Mouse (Mus musculus) liver, adult 2 months (tissue): ENCODE measurements around the gene Esam. TPM values are rescaled to one million over a fixed set of nuclear protein-coding genes. Genes with fewer than 3 reads are reported as not detected.

Source experiments
- DNase-seq: peaks from one replicate; pipeline ENCODE4 v3.0.0-alpha.2; 2011; ENCODE audit warnings: low read depth, low spot score; ENCODE audit errors: extremely low read depth
- H3K27ac ChIP-seq: fragments of 200-500 bp; replicated peaks from 2 replicates; pipeline ENCODE4 v1.5.1; 2012; ENCODE audit warnings: low read depth, mild to moderate bottlenecking, control low read depth, inconsistent platforms, low read length; ENCODE audit not compliant: insufficient read depth
- H3K27me3 ChIP-seq: fragments of 200-500 bp; 2 replicates; pipeline ENCODE4 v1.6.1; 2012; ENCODE audit warnings: mild to moderate bottlenecking, moderate library complexity, low read length, inconsistent platforms; ENCODE audit not compliant: control insufficient read depth, insufficient read depth
- H3K36me3 ChIP-seq: fragments of 200-500 bp; 2 replicates; pipeline ENCODE4 v1.6.1; 2012; ENCODE audit warnings: low read length, inconsistent platforms; ENCODE audit not compliant: control insufficient read depth, insufficient read depth
- H3K4me1 ChIP-seq: fragments of 200-500 bp; 2 replicates; pipeline ENCODE4 v1.6.1; 2011; ENCODE audit warnings: low read length; ENCODE audit not compliant: control insufficient read depth, insufficient read depth
- H3K4me3 ChIP-seq: fragments of 200-500 bp; 2 replicates; pipeline ENCODE4 v1.5.1; 2011; ENCODE audit warnings: low read depth, mild to moderate bottlenecking, control low read depth, low read length, moderate library complexity; ENCODE audit not compliant: insufficient read depth
- H3K79me2 ChIP-seq: fragments of 200-500 bp; 2 replicates; pipeline ENCODE4 v1.6.1; 2012; ENCODE audit warnings: inconsistent platforms, mild to moderate bottlenecking, low read length, moderate library complexity; ENCODE audit not compliant: control insufficient read depth, insufficient read depth
- H3K9ac ChIP-seq: fragments of 200-500 bp; 2 replicates; pipeline ENCODE4 v1.6.1; 2012; ENCODE audit warnings: low read depth, mild to moderate bottlenecking, control low read depth, inconsistent platforms, low read length
- CTCF ChIP-seq: fragments of 200-500 bp; IDR thresholded peaks from 2 replicates; pipeline ENCODE4 v1.5.1; 2011; ENCODE audit warnings: low read depth, low read length, control low read depth
- POLR2A ChIP-seq: fragments of 200-500 bp; IDR thresholded peaks from 2 replicates; pipeline ENCODE4 v1.6.1; 2011; ENCODE audit warnings: low read length, control low read depth; ENCODE audit not compliant: insufficient read depth; ENCODE audit errors: extremely low read depth
- WGBS: fragments of 180-500 bp; shearing (Covaris S2); methylation state at CpG from one replicate; pipeline ENCODE4 v1.1.7; 2018; 5-methylcytosine and 5-hydroxymethylcytosine counted together
- polyA plus RNA-seq: library from polyadenylated mRNA; depleted of rRNA; stranded (reverse); fragments of >200 nt; gene quantifications from 2 replicates; pipeline ENCODE4 v1.2.3, GENCODE M21; 2012
- total RNA-seq: library from RNA; depleted of rRNA; stranded (reverse); fragments of >200 nt; gene quantifications from 2 replicates; pipeline ENCODE4 v1.2.3, GENCODE M21; 2014

The Esam gene
- total and polyA plus RNA-seq, 2 experiments = 7.7 to 8.8 TPM

DNA sequence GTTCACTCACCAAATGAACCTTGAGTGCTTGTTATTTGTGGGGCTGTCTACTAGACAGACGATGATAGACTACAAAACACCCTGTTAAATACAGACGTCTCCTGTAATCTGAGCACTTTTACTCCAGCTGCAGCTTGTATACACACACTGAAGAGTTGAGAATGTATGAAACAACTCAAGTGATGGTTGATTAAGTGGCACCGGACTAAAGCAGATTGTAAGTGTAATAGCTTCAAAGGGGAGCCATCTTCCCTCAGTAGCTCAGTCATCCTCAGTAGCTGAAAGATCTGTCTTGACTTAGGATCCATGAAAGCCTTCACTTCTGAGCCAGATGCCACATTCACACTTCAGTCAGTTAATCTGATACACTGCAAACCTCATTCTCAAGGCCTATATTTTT lies 32.1 kb upstream of the Esam start:
- H3K36me3 ChIP-seq = no peaks in the 10 kb centered on the region
- no peak overlapping the region for H3K9ac ChIP-seq
- no peaks in the 10 kb centered on the region; the same call in 1 of the 2 replicates for H3K4me1 ChIP-seq
- no peak overlapping the region for H3K27ac ChIP-seq
- peaks cover 19% of the 10 kb centered on the region; the same call in 1 of the 2 replicates for H3K79me2 ChIP-seq
- H3K4me3 ChIP-seq = no peak overlapping the region
- 87% methylated on average over 3 of the region's 3 CpGs for WGBS
- no peaks in the 10 kb centered on the region for H3K27me3 ChIP-seq
- no peak for DNase-seq
- no peak for TF ChIP-seq POLR2A
- no peak for TF ChIP-seq CTCF

DNA sequence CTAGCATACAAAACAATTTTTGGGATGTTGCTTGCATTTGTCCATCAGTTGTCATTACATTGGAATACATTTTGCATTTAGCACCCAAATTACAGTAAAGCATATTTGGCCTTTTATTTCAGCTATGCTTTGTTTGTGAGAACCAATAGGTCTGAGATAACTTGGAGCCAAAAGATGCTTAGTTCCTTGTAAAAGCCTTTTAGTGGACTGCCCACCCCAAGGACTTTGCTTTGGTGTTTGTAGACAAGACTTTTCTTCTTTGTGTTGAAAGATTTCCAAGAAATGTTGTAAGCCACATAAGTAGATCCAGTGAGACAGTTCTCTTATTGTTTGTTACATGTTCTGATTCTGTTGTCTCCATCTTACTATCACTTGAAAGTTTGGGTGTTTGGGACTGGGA lies 31.6 kb upstream of the Esam start:
- no peaks in the 10 kb centered on the region; the same call in 1 of the 2 replicates for H3K4me1 ChIP-seq
- peaks cover 19% of the 10 kb centered on the region; the same call in 1 of the 2 replicates for H3K79me2 ChIP-seq
- H3K9ac ChIP-seq = no peak overlapping the region
- no peaks in the 10 kb centered on the region for H3K36me3 ChIP-seq
- no peak overlapping the region for H3K27ac ChIP-seq
- no peak overlapping the region for H3K4me3 ChIP-seq
- TF ChIP-seq CTCF = no peak
- no peak for TF ChIP-seq POLR2A
- no peak for DNase-seq
- no peaks in the 10 kb centered on the region for H3K27me3 ChIP-seq

DNA sequence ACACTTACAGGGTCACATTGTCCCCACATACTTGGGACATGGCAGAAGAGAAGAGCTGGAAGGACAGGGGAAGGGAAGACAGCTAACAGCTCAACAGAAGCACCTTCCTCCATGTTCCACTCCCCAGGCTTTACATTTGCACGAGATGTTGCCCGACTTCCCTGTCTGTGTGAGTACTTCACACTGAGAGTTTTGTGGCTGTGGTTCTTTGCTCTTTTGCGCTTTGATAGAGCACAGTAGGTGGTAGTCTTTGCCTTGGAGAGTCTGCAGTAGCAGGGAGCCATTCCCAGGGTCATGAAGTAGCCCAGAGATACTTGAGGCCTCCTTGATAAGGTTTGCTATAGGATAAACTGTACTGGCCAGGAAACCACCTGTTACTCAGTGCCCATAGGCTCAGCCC lies 27.7 kb upstream of the Esam start:
- no peak overlapping the region for H3K4me3 ChIP-seq
- no peak overlapping the region for H3K9ac ChIP-seq
- no peaks in the 10 kb centered on the region for H3K36me3 ChIP-seq
- no peak for DNase-seq
- H3K79me2 ChIP-seq = peaks cover 28% of the 10 kb centered on the region; the same call in 1 of the 2 replicates
- no peak for TF ChIP-seq CTCF
- no peak for TF ChIP-seq POLR2A
- no peak overlapping the region for H3K27ac ChIP-seq
- H3K27me3 ChIP-seq = no peaks in the 10 kb centered on the region
- H3K4me1 ChIP-seq = no peaks in the 10 kb centered on the region; the same call in 1 of the 2 replicates
- WGBS = 89% methylated on average over 3 of the region's 3 CpGs

DNA sequence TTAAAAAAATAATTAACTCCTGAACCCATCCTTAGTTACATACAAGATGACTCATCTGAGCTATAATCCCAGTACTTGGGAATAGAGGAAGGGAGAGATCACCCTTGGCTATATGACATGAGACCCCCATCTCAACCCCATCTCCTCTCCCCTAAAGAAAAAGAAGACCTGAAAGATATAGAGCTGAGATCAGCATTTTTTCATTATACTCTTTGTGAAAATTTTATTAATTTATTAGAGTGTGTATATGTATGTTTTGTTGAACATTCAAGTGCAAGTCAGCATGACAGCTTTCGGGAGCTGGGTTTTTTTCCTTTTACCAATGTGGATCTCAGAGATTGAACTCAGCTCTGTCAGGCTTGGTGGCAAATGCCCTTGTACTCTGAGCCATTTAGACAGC lies 26.7 kb upstream of the Esam start:
- Histone ChIP-seq H3K9ac (no peak overlapping the region), H3K27me3 (no peaks in the 10 kb centered on the region), H3K27ac (no peak overlapping the region), H3K4me3 (no peak overlapping the region), H3K36me3 (no peaks in the 10 kb centered on the region), H3K4me1 (no peaks in the 10 kb centered on the region; the same call in 1 of the 2 replicates), H3K79me2 (peaks cover 23% of the 10 kb centered on the region; the same call in 1 of the 2 replicates)
- DNase-seq = no peak
- no peak for TF ChIP-seq POLR2A
- WGBS = 98% methylated on average over 1 of the region's 1 CpGs

GRCm38 (mm10) chr9:37504348-37504747 lies 23.5 kb upstream of the Esam start:
- Histone ChIP-seq H3K36me3 (no peaks in the 10 kb centered on the region), H3K27ac (no peak overlapping the region)
- TF ChIP-seq POLR2A (no peak), CTCF (no peak)

GRCm38 (mm10) chr9:37506023-37506422 lies 21.9 kb upstream of the Esam start:
- no peaks in the 10 kb centered on the region for H3K27me3 ChIP-seq
- no peaks in the 10 kb centered on the region for H3K36me3 ChIP-seq
- WGBS = 95% methylated on average over 1 of the region's 1 CpGs
- H3K4me3 ChIP-seq = no peak overlapping the region
- H3K9ac ChIP-seq = no peak overlapping the region
- TF ChIP-seq CTCF (no peak), POLR2A (no peak)
- H3K27ac ChIP-seq = no peak overlapping the region
- H3K4me1 ChIP-seq = no peaks in the 10 kb centered on the region
- peaks cover 19% of the 10 kb centered on the region; the same call in 1 of the 2 replicates for H3K79me2 ChIP-seq
- DNase-seq = no peak

More at GRCm38 (mm10) chr9:37504348-37504747, 23.5 kb upstream of the Esam start:
- Histone ChIP-seq H3K79me2 (peaks cover 29% of the 10 kb centered on the region; the same call in 1 of the 2 replicates), H3K9ac (no peak overlapping the region), H3K4me3 (no peak overlapping the region), H3K4me1 (no peaks in the 10 kb centered on the region), H3K27me3 (no peaks in the 10 kb centered on the region)
- DNase-seq = no peak
